Mouse (Mus musculus) bone marrow macrophage, adult 2 months (primary cell): ENCODE measurements at regions not wholly inside any gene's neighbourhood (a gene's known extent, or its start where the extent isn't known, plus 50 kb on each side); places are given as distances from the start of the nearest gene placed in this dataset.

Source experiments
- CTCF ChIP-seq: IDR thresholded peaks from 2 replicates; pipeline ENCODE4 v1.5.1; 2012; ENCODE audit warnings: low read depth, mild to moderate bottlenecking, low read length, moderate library complexity
- POLR2A ChIP-seq: IDR thresholded peaks from 2 replicates; pipeline ENCODE4 v1.6.1; 2012; ENCODE audit warnings: mild to moderate bottlenecking, low read depth, low read length, borderline replicate concordance

- TF ChIP-seq CTCF (no peak), POLR2A (no peak)
These were observed 97.8 kb downstream of the Hpgd start for GRCm38 (mm10) chr8:56392158-56392557.
